Mouse (Mus musculus): ENCODE measurements at regions not wholly inside any gene's neighbourhood (a gene's known extent, or its start where the extent isn't known, plus 50 kb on each side); places are given as distances from the start of the nearest gene placed in this dataset.
"Not testable (repeated sequence)": the region's sequence is repeated elsewhere in the genome, so short reads cannot be mapped to it uniquely, and the experiment has no call there.

GRCm38 (mm10) chr14:71113198-71113597, 513.6 kb upstream of the Fam160b2 start:
- DNase-seq (ENCODE audit: low spot score), result no peak

GRCm38 (mm10) chr14:71104617-71105016, 505.0 kb upstream of the Fam160b2 start:
- no peak for DNase-seq (ENCODE audit: low spot score)

GRCm38 (mm10) chr14:71103955-71104354, 504.3 kb upstream of the Fam160b2 start:
- no peak for DNase-seq (ENCODE audit: low spot score)

GRCm38 (mm10) chr14:71095661-71096422, 496.2 kb upstream of the Fam160b2 start:
- DNase-seq (ENCODE audit: low spot score), result no peak

- DNase-seq (ENCODE audit: low spot score), result peak; percentile 4
These were observed 493.1 kb upstream of the Fam160b2 start for GRCm38 (mm10) chr14:71092626-71093326.

- no peak for DNase-seq (ENCODE audit: low spot score)
These were observed 486.1 kb upstream of the Fam160b2 start for GRCm38 (mm10) chr14:71085721-71086120.

- DNase-seq (ENCODE audit: low spot score), result no peak
These were observed 482.7 kb upstream of the Fam160b2 start for GRCm38 (mm10) chr14:71082327-71082726.

- DNase-seq (ENCODE audit: low spot score), result no peak
These were observed 476.0 kb upstream of the Fam160b2 start for GRCm38 (mm10) chr14:71075671-71076070.

- DNase-seq (ENCODE audit: low spot score), result no peak
These were observed 474.4 kb upstream of the Fam160b2 start for GRCm38 (mm10) chr14:71074019-71074418.

GRCm38 (mm10) chr14:71065669-71066068, 466.0 kb upstream of the Fam160b2 start:
- DNase-seq (ENCODE audit: low spot score), result no peak

GRCm38 (mm10) chr14:71056601-71057000, 457.0 kb upstream of the Fam160b2 start:
- no peak for DNase-seq (ENCODE audit: low spot score)

GRCm38 (mm10) chr14:71055480-71055879, 455.8 kb upstream of the Fam160b2 start:
- DNase-seq (ENCODE audit: low spot score), result no peak

- no peak for DNase-seq (ENCODE audit: low spot score)
These were observed 454.4 kb upstream of the Fam160b2 start for GRCm38 (mm10) chr14:71053788-71054641.

GRCm38 (mm10) chr14:71047096-71047495, 447.5 kb upstream of the Fam160b2 start:
- DNase-seq (ENCODE audit: low spot score), result no peak

- not testable (repeated sequence) for DNase-seq (ENCODE audit: low spot score)
These were observed 444.5 kb upstream of the Fam160b2 start for GRCm38 (mm10) chr14:71043879-71044770.

- no peak for DNase-seq (ENCODE audit: low spot score)
These were observed 437.0 kb upstream of the Fam160b2 start for GRCm38 (mm10) chr14:71036620-71037019.

GRCm38 (mm10) chr14:71033586-71033985, 434.0 kb upstream of the Fam160b2 start:
- DNase-seq (ENCODE audit: low spot score), result no peak

GRCm38 (mm10) chr14:71030164-71030880, 430.7 kb upstream of the Fam160b2 start:
- no peak for DNase-seq (ENCODE audit: low spot score)

All from ovary, adult 18-20 months (tissue).